Mouse (Mus musculus): ENCODE data around the gene Idnk. TPM values are rescaled to one million over a fixed set of nuclear protein-coding genes. Genes with fewer than 3 reads are reported as not detected.
A peak's percentile ranks its signal among the peaks of the same experiment; 100 is the strongest.

Gene Idnk
- total RNA-seq, 2 experiments from 2014 or later, result 14.4 to 15.0 TPM

GRCm38 (mm10) chr13:58187751-58188150, 30.3 kb downstream of the Idnk start:
- no peak for ATAC-seq (replicated peaks; ENCODE audit: low FRiP score, poor library complexity, severe bottlenecking)

DNA sequence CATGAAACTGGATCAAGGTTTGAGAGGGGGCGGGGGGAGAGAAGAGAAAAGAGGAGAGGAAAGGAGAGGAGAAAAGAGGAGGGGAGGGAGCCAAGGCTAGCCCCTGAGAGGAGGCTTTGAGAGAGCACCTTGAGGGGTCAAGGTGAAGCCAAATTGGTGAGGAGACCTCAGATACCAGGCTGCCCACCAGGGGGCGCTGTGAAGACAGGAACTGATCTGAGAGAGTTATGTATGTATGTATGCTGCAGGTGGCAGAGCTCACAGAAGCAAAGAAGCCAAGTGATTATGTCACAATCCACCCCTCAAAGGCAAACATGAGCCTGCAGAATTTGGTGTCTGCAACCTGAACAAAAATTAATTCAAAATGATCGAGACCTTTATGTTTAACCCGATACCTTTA, 31.0 kb downstream of the Idnk start:
- ATAC-seq (replicated peaks; ENCODE audit: low FRiP score, poor library complexity, severe bottlenecking), result peak; percentile 92

DNA sequence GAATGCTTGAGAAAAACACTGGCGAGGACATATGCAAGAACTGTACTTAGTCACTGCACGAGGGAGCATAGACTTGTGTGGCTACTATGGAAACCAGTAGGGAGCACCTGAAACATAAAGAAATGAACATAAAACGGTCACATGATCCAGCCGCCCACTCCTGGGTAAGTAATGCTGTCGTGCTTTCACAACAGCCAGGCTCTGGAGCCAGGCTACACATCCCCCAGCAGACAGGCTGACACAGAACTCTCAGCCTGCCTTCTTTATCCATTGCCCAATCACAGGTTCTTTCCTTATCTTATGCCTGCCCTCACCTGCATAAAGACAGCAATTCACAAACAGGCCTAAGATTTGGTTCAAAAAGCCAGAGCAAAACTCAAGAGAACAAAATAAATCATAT, 32.0 kb downstream of the Idnk start:
- no peak for ATAC-seq (replicated peaks; ENCODE audit: low FRiP score, poor library complexity, severe bottlenecking)

- no peak for ATAC-seq (replicated peaks; ENCODE audit: low FRiP score, poor library complexity, severe bottlenecking)
Measured at GRCm38 (mm10) chr13:58191516-58191915, 34.1 kb downstream of the Idnk start.

DNA sequence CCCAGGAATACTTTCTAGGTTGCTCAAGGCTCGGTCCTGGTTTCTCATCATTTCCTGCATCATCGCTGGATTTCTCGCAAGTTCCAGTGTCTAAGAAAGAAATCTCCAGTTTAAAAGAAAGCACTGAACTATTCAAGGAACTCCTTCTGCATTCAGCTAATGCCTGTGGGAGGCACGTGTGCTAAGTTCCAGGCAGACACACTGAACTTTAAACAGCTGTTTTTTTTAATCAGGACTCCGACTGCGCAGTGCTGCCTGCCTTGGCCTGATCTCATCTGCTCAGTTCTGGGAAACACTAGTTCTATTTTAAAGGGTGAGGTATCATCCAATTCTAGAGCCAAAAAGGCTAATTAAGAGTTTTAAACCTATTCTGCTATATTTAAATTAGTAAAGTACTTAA, 34.7 kb downstream of the Idnk start:
- ATAC-seq (replicated peaks; ENCODE audit: low FRiP score, poor library complexity, severe bottlenecking), result no peak

DNA sequence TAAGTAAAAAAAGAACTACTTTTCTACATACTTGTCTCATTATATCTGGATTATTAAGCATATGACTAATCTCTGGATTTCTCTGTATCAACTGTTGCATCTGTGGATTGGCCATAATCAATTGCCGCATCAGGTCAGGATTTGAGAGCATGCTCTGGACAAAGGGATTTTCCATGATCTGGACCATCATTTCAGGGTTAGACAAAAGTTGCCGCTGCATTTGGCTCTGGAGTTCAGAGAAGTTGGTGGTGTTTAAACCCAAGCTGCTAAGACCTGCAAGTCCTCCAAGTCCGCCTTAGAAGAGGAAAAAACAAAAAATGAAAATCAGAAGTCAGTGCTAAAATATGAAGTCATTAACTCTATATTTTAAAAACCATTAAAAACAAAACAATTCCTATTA, 35.8 kb downstream of the Idnk start:
- no peak for ATAC-seq (replicated peaks; ENCODE audit: low FRiP score, poor library complexity, severe bottlenecking)

DNA sequence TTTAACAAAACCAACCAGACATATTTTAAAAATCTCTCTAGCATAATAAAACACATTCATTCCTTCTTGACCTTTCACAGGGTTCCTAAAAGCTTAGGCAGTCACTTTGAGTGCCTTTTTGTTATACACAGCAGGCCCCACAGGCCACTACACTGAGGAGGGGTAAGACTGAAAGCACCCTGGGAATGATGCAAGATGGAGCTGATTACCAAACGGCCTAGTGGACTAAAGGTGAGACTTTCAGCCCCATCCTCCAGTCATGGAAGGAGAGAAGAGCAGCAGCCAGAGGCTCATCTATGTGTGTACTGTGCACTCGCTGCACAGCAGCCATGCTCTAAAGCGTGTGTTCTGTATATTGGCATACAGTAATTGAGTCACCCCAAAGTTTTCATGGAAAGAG, 37.5 kb downstream of the Idnk start:
- ATAC-seq (replicated peaks; ENCODE audit: low FRiP score, poor library complexity, severe bottlenecking), result no peak

- ATAC-seq (replicated peaks; ENCODE audit: low FRiP score, poor library complexity, severe bottlenecking), result no peak
Measured at GRCm38 (mm10) chr13:58197211-58197610, 39.8 kb downstream of the Idnk start.

- ATAC-seq (replicated peaks; ENCODE audit: low FRiP score, poor library complexity, severe bottlenecking), result no peak
Measured at GRCm38 (mm10) chr13:58197981-58198640, 40.7 kb downstream of the Idnk start.

DNA sequence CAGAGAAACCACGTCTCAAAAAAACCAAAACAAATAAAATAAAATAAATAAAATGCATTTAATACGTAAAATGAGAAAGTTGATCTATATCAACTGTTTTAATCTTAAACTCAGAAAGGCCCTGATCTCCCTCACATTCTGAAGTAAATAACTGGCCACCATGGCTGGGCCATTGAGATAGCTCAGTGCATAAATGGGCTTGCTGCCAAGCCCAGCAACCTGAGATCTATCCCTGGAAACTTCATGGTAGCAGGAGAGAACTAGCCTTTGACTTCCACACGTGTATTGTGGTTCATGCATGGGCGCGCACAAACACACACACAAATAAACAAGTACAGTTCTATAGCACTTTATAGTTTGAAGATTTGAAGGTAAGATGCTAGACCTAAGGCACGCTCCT, 43.9 kb downstream of the Idnk start:
- ATAC-seq (replicated peaks; ENCODE audit: low FRiP score, poor library complexity, severe bottlenecking), result no peak

DNA sequence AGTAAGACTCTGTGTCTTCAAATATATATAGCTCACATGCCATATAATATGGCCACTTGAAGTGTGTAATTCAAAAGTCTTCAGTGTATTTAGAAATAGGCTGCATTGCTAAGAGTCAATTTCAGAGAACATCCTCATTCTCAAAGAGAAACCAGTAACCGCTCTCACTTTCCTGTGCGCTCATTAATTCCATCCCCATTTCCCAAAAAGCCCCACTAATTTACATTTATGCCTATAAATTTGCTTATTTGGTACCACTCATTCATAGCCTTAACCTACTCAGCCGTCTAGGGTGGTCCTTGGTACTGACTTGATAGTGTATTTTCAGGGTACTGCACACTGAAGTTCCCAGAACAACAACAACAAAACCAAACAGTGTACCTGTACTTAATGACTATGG, 44.5 kb downstream of the Idnk start:
- ATAC-seq (replicated peaks; ENCODE audit: low FRiP score, poor library complexity, severe bottlenecking), result no peak

DNA sequence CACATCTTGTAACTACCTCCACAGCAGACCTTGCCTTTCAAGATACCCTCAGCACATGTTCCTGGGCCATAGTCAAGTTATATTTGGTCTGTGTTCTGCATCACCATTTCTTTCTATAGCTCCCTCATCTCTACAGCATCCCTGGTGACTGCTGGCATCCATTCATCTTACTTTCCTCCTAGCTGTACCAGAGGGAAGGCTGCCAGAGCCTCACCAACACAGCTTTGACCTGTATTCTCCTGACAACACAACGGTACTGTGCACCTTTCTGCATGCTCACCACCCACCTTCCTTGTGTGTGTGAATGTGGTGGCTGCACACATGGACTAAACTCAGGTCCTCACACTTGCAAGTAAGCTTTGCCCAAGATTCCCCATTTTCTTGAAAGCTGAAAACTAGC, 45.5 kb downstream of the Idnk start:
- ATAC-seq (replicated peaks; ENCODE audit: low FRiP score, poor library complexity, severe bottlenecking), result no peak

GRCm38 (mm10) chr13:58204202-58204601, 46.8 kb downstream of the Idnk start:
- no peak for ATAC-seq (replicated peaks; ENCODE audit: low FRiP score, poor library complexity, severe bottlenecking)

- ATAC-seq (replicated peaks; ENCODE audit: low FRiP score, poor library complexity, severe bottlenecking), result no peak
Measured at GRCm38 (mm10) chr13:58204986-58205385, 47.5 kb downstream of the Idnk start.

GRCm38 (mm10) chr13:58206084-58206483, 48.6 kb downstream of the Idnk start:
- no peak for ATAC-seq (replicated peaks; ENCODE audit: low FRiP score, poor library complexity, severe bottlenecking)

GRCm38 (mm10) chr13:58210441-58210840, 53.0 kb downstream of the Idnk start:
- ATAC-seq (replicated peaks; ENCODE audit: low FRiP score, poor library complexity, severe bottlenecking), result no peak

DNA sequence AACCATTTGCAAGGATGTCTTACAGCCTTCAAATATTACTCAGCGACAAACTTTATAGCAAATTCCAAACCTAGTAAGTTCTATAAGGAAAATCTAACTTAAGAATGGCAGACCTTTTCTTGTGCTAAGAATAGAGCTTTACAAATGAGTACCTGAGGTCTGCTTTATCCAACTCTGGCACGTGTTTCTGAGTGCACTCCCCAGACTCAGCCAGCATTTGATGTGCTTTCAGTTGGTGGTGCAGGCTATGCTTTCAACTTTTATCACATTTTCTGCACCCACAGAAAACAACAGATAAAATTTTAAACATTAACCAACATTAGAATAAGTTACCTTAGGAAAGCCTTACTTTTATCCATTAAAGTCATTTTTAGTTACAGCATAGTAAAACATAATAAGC, 55.1 kb downstream of the Idnk start:
- no peak for ATAC-seq (replicated peaks; ENCODE audit: low FRiP score, poor library complexity, severe bottlenecking)

DNA sequence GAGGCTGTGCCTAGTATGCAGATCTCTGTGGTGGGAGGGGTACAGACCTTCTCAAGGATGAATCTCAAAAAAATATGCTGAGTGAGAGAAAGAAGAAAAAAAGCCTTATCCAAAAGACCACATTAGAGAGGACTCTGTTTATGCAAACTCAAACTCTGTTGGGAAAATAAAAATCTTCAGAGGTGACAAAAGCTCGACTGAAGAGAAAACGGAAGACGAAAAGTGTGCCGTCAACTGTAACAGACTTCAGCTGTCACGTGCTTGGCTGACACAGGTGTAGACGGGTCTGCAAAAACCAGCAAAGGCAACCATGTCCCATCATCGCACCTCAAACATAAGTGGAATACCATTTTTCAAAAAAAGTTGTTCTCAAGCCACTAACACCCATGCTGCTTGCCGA, 56.4 kb downstream of the Idnk start:
- no peak for ATAC-seq (replicated peaks; ENCODE audit: low FRiP score, poor library complexity, severe bottlenecking)
